Comparison of ENCODE assay signal across 8 mouse cellular contexts in the genomic region with DNA sequence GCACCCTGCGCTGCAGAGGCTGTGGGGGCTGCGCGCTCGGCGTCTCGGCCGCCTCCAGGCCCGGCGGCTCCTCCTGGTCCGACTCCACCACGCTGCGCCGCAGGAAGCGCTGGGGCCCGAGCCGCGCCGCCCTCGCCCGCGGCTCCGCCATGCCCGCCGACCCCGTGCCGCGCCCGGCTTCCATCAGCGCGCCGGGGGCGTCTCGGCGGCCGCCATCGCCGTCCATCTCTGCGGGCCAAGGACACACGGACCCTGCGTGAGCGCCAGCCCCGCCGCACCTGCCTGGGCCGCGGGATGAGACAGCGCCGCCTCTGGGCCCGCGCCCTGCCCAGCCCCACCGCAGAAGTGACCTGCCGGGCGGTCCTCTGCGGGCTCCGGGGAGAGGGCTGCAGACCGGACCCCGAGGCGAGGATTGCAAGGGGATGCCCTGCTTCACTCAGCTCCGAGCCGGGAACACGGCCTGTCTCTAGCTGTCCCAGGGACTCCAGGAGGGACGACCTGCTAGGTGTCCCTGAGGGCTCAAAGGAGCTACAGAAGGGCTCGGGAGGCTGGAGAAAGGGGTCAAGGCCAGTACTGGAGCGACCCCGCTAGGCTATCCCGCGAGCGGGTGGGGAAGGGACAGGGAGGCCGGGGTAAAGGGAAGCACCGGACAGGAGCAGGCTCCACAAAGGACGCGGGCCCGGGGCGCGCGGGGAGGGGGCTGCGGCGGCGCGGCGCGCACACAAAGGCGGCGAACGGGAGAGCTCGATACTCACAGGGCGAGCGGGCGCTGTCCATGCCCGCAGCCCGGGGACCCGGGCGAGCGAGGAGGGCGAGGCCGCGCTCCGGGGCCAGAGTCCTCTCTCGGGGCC. TPM values are rescaled to one million over a fixed set of nuclear protein-coding genes. Genes with fewer than 3 reads are reported as not detected.
A peak's percentile ranks its signal among the peaks of the same experiment; 100 is the strongest.
DNase-seq lines count a peak whose midpoint lies in the region; ATAC-seq and TF ChIP-seq lines count a peak whose summit lies in the region.

No protein-coding gene starts in this region.

- no peaks in the 10 kb centered on the region for H3K36me3 ChIP-seq in E14TG2a.4 (ENCODE audit: insufficient read depth, low read length)
- no peaks in the 10 kb centered on the region for H3K36me3 ChIP-seq in kidney, adult 2 months (ENCODE audit: control insufficient read depth, insufficient read depth, low read length)
- H3K36me3 ChIP-seq in liver, embryonic 14.5 days (replicated peaks; ENCODE audit: control insufficient read depth, insufficient read depth, low read depth), result no peaks in the 10 kb centered on the region

- H3K9me3 ChIP-seq in E14TG2a.4 (ENCODE audit: low read length), result no peaks in the 10 kb centered on the region
- no peaks in the 10 kb centered on the region for H3K9me3 ChIP-seq in liver, embryonic 14.5 days (ENCODE audit: control insufficient read depth, low read length)

- H3K4me1 ChIP-seq in E14TG2a.4 (replicated peaks; ENCODE audit: low read depth, low read length), result peaks cover 16% of the 10 kb centered on the region
- no peaks in the 10 kb centered on the region for H3K4me1 ChIP-seq in kidney, adult 2 months (ENCODE audit: control insufficient read depth, insufficient read depth, low read length)
- H3K4me1 ChIP-seq in liver, embryonic 14.5 days (replicated peaks; ENCODE audit: control insufficient read depth in 2 of 2, insufficient read depth in 2 of 2, low read length in 1 of 2), result no peaks in the 10 kb centered on the region

- ATAC-seq in liver, embryonic 14.5 days (ENCODE audit: insufficient read depth), result no peak

- TF ChIP-seq CTCF in E14TG2a.4 (conservative IDR thresholded peaks at IDR 0.05; ENCODE audit: low read length), result no peak
- TF ChIP-seq CTCF in kidney, adult 2 months (conservative IDR thresholded peaks at IDR 0.05; ENCODE audit: insufficient read depth, insufficient read length, low read depth, low read length), result no peak
- no peak for TF ChIP-seq CTCF in liver, embryonic 14.5 days (IDR thresholded peaks at IDR 0.05; ENCODE audit: low read depth)

- H3K27me3 ChIP-seq in E14TG2a.4 (ENCODE audit: insufficient read depth, low read length), result peaks cover 87% of the 10 kb centered on the region
- H3K27me3 ChIP-seq in kidney, adult 2 months (replicated peaks; ENCODE audit: control insufficient read depth, insufficient read depth, low read length), result peaks cover 3% of the 10 kb centered on the region; the same call in 1 of the 2 replicates
- peaks cover 42% of the 10 kb centered on the region for H3K27me3 ChIP-seq in liver, embryonic 14.5 days (ENCODE audit: control insufficient read depth, insufficient read depth, low read length)

- peak overlapping the region; percentile 83 for H3K4me3 ChIP-seq in E14TG2a.4 (replicated peaks; ENCODE audit: low read length)
- H3K4me3 ChIP-seq in kidney, adult 2 months (ENCODE audit: insufficient read depth, low read depth, low read length), result peak overlapping the region; percentile 65
- H3K4me3 ChIP-seq in liver, embryonic 14.5 days (ENCODE audit: insufficient read depth in 1 of 2, low read depth in 2 of 2, low read length in 2 of 2), result peak overlapping the region; percentile 37 to 51

- TF ChIP-seq EP300 in liver, embryonic 14.5 days (IDR thresholded peaks at IDR 0.05; ENCODE audit: low read depth), result no peak

- DNase-seq in CD4-positive helper T cell, adult 2 months (ENCODE audit: low read depth, low spot score), result peak; percentile 10
- DNase-seq in cerebellum, postnatal 4 days (ENCODE audit: low spot score in 2 of 2), result peak; percentile 39 to 72
- DNase-seq in gastrocnemius, postnatal 25 days, result peak; percentile 50
- no peak for DNase-seq in kidney, adult 2 months
- DNase-seq in liver, embryonic 14.5 days (ENCODE audit: low read depth in 3 of 3, low spot score in 3 of 3), result no peak
- peak; percentile 57 for DNase-seq in right cerebral cortex, postnatal 14 days
- no peak for DNase-seq in c-Kit-positive CD71-positive TER-119-positive erythroid progenitor cells, embryonic 14.5 days (ENCODE audit: low spot score)

- no peak for TF ChIP-seq POLR2A in kidney, adult 2 months (IDR thresholded peaks at IDR 0.05; ENCODE audit: low read depth, low read length)

- 1% methylated on average over 97 of the region's 98 CpGs for WGBS in kidney, adult 2 months
- WGBS in liver, embryonic 14.5 days (ENCODE audit: insufficient replicate concordance), result under 1% methylated on average over 65 of the region's 98 CpGs

- peak overlapping the region; percentile 64 for H3K4me2 ChIP-seq in liver, embryonic 14.5 days (ENCODE audit: low read depth)

- no peak overlapping the region for H3K9ac ChIP-seq in liver, embryonic 14.5 days (replicated peaks)

- no peak overlapping the region for H3K27ac ChIP-seq in kidney, adult 2 months (ENCODE audit: insufficient read depth, low read depth, low read length)
- no peak overlapping the region for H3K27ac ChIP-seq in liver, embryonic 14.5 days

RNA-seq across cellular contexts. Expression of a gene that starts 0.6 kb away (rescaled TPM):
- 10 to 100 TPM; 51.0 to 62.2 TPM for total RNA-seq in gastrocnemius, postnatal 25 days (2021)
- 2.3 and 2.7 TPM in 2 replicates for polyA plus RNA-seq in kidney, adult 2 months (2012; rRNA removed)
- polyA plus RNA-seq in liver, embryonic 14.5 days (2012; rRNA removed), result 0.13 and 0.30 TPM in 2 replicates
- 0.05 and 0.08 TPM in 2 replicates for polyA plus RNA-seq in liver, embryonic 14.5 days (2014; fragmentation: Nextera tagmentation; extraction: Ambion mirVana)

RNA-seq across cellular contexts. Expression of a gene that starts 40.1 kb away (rescaled TPM):
- 10 to 100 TPM; 15.8 to 18.8 TPM for total RNA-seq in gastrocnemius, postnatal 25 days (2021)
- 735 and 1,000 TPM in 2 replicates for polyA plus RNA-seq in kidney, adult 2 months (2012; rRNA removed)
- 29.0 and 43.5 TPM in 2 replicates for polyA plus RNA-seq in liver, embryonic 14.5 days (2012; rRNA removed)
- 43.7 and 45.6 TPM in 2 replicates for polyA plus RNA-seq in liver, embryonic 14.5 days (2014; fragmentation: Nextera tagmentation; extraction: Ambion mirVana)

Comparison
In these comparisons a context has a peak if more than half of its experiments do, and no peak if none do; other contexts are left out.
1. DNase-seq: peak in CD4-positive helper T cell, adult 2 months (single experiment), cerebellum, postnatal 4 days (2 of 2), gastrocnemius, postnatal 25 days (single experiment) and right cerebral cortex, postnatal 14 days (single experiment); none in kidney, adult 2 months (single experiment), liver, embryonic 14.5 days (0 of 3) and c-Kit-positive CD71-positive TER-119-positive erythroid progenitor cells, embryonic 14.5 days (single experiment).
2. RNA of a gene that starts 40.1 kb away (polyA plus RNA-seq): 735 to 1,000 TPM in kidney, adult 2 months; 29.0 to 45.6 TPM in liver, embryonic 14.5 days; every median in the first group is over 10 times any median in the second.
3. Peak in every context shown above with its lines, with median percentiles within 50 percentile points of each other: H3K4me3 ChIP-seq.